Comparison of ENCODE assay signal across 21 mouse cellular contexts in the genomic region with DNA sequence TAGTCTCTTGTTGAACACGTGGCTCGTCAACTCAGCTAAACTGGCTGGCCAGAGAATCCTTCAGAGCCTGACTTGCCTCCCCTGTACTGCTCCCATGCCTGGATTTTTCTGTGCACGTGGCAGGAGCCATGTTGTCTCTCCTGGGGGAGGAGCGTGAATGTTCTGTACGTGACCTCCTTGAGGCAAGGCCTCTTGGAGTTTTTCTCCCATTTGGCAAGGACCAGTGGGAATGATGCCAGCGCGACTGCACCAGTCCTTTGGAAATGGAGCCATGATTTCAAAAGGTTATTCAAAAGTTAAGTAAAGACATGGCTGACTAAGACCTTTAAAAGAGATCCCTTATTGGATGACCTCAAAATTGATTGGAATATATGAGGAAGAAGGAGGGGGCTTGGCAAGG. TPM values are rescaled to one million over a fixed set of nuclear protein-coding genes. Genes with fewer than 3 reads are reported as not detected.
A peak's percentile ranks its signal among the peaks of the same experiment; 100 is the strongest.
DNase-seq lines count a peak whose midpoint lies in the region; TF ChIP-seq lines count a peak whose summit lies in the region.
"Had no signal": no experiment of that assay in that cellular context is flagged by ENCODE, and none has a peak within 500 bp of the region (broad histone marks: within the 10 kb centered on the region; RNA-seq: fewer than 3 reads in every experiment).

No protein-coding gene starts in this region.

- TF ChIP-seq CTCF in kidney, adult 2 months (conservative IDR thresholded peaks at IDR 0.05; ENCODE audit: insufficient read depth, insufficient read length, low read depth, low read length), result no peak

- no peaks in the 10 kb centered on the region for H3K4me1 ChIP-seq in kidney, adult 2 months (ENCODE audit: control insufficient read depth, insufficient read depth, low read length)
- H3K4me1 ChIP-seq in midbrain, embryonic 10.5 days, result no peaks in the 10 kb centered on the region
- H3K4me1 ChIP-seq: forebrain, embryonic 15.5 days; heart, embryonic 10.5 days; hindbrain, embryonic 15.5 days; limb, embryonic 15.5 days; midbrain, embryonic 15.5 days had no signal

- no peak overlapping the region for H3K27ac ChIP-seq in kidney, adult 2 months (ENCODE audit: insufficient read depth, low read depth, low read length)
- H3K27ac ChIP-seq in midbrain, embryonic 10.5 days (replicated peaks), result no peak overlapping the region
- H3K27ac ChIP-seq: forebrain, embryonic 15.5 days; heart, embryonic 10.5 days; hindbrain, embryonic 15.5 days; limb, embryonic 15.5 days; midbrain, embryonic 15.5 days had no signal

- no peak overlapping the region for H3K4me3 ChIP-seq in kidney, adult 2 months (ENCODE audit: insufficient read depth, low read depth, low read length)
- H3K4me3 ChIP-seq in midbrain, embryonic 10.5 days, result no peak overlapping the region
- H3K4me3 ChIP-seq: forebrain, embryonic 15.5 days; heart, embryonic 10.5 days; hindbrain, embryonic 15.5 days; limb, embryonic 15.5 days; midbrain, embryonic 15.5 days had no signal

- no peaks in the 10 kb centered on the region for H3K27me3 ChIP-seq in kidney, adult 2 months (replicated peaks; ENCODE audit: control insufficient read depth, insufficient read depth, low read length)
- no peaks in the 10 kb centered on the region for H3K27me3 ChIP-seq in midbrain, embryonic 10.5 days (ENCODE audit: low read depth, poor library complexity, severe bottlenecking)
- H3K27me3 ChIP-seq: forebrain, embryonic 15.5 days; hindbrain, embryonic 15.5 days; limb, embryonic 15.5 days; midbrain, embryonic 15.5 days had no signal

- TF ChIP-seq POLR2A in kidney, adult 2 months (IDR thresholded peaks at IDR 0.05; ENCODE audit: low read depth, low read length), result no peak

- 73% methylated on average over 7 of the region's 7 CpGs for WGBS in kidney, adult 2 months
- 83% methylated on average over 7 of the region's 7 CpGs for WGBS in midbrain, embryonic 10.5 days

- H3K9me3 ChIP-seq in midbrain, embryonic 10.5 days (replicated peaks), result no peaks in the 10 kb centered on the region
- H3K9me3 ChIP-seq: forebrain, embryonic 15.5 days; heart, embryonic 10.5 days; hindbrain, embryonic 15.5 days; limb, embryonic 15.5 days; midbrain, embryonic 15.5 days had no signal

- H3K36me3 ChIP-seq in kidney, adult 2 months (ENCODE audit: control insufficient read depth, insufficient read depth, low read length), result no peaks in the 10 kb centered on the region
- H3K36me3 ChIP-seq in midbrain, embryonic 10.5 days, result no peaks in the 10 kb centered on the region
- H3K36me3 ChIP-seq: forebrain, embryonic 15.5 days; heart, embryonic 10.5 days; hindbrain, embryonic 15.5 days; limb, embryonic 15.5 days; midbrain, embryonic 15.5 days had no signal

- DNase-seq in kidney, adult 2 months, result peak; percentile 18
- no peak for DNase-seq in kidney, adult 18-20 months
- peak; percentile 54 for DNase-seq in testis, postnatal 10 days (ENCODE audit: low spot score)
- DNase-seq in testis, postnatal 14 days (ENCODE audit: low spot score), result no peak
- DNase-seq in gonadal fat pad, adult 2 months (ENCODE audit: low read depth), result peak; percentile 31
- no peak for DNase-seq in left cerebral cortex, adult 11 months (ENCODE audit: low spot score)
- DNase-seq in midbrain, embryonic 10.5 days (ENCODE audit: low spot score), result no peak
- DNase-seq: B cell, adult 2 months; gastrocnemius, postnatal 14 days; kidney, postnatal 14 days; layer of hippocampus, adult 9-11 months; retina, postnatal 1 day; spleen, adult 18-20 months; thymus, postnatal 4 days had no signal

RNA-seq across cellular contexts. Expression of a gene that starts 30.0 kb away (rescaled TPM):
- polyA plus RNA-seq in kidney, adult 2 months (2012; rRNA removed), result 0.16 and 0.69 TPM in 2 replicates
- polyA plus RNA-seq in gonadal fat pad, adult 2 months (2012; rRNA removed), result 0.03 and 0.14 TPM in 2 replicates
- not detected in 2 replicates for polyA plus RNA-seq in midbrain, embryonic 10.5 days (2016; fragmentation: Nextera tagmentation; extraction: Ambion mirVana)
- polyA plus RNA-seq: forebrain, embryonic 15.5 days; heart, embryonic 10.5 days; hindbrain, embryonic 15.5 days; limb, embryonic 15.5 days; midbrain, embryonic 15.5 days; neural tube, embryonic 11.5 days; stomach, embryonic 16.5 days had no signal

RNA-seq across cellular contexts. Expression of a gene that starts 48.0 kb away (rescaled TPM):
- polyA plus RNA-seq in kidney, adult 2 months (2012; rRNA removed), result 64.8 and 84.9 TPM in 2 replicates
- 43.0 and 61.1 TPM in 2 replicates for polyA plus RNA-seq in gonadal fat pad, adult 2 months (2012; rRNA removed)
- 54.7 and 56.3 TPM in 2 replicates for polyA plus RNA-seq in midbrain, embryonic 10.5 days (2016; fragmentation: Nextera tagmentation; extraction: Ambion mirVana)

Comparison
In these comparisons a context has a peak if more than half of its experiments do, and no peak if none do; other contexts are left out.
1. DNase-seq: peak in kidney, adult 2 months (single experiment), testis, postnatal 10 days (single experiment) and gonadal fat pad, adult 2 months (single experiment); none in kidney, adult 18-20 months (single experiment), testis, postnatal 14 days (single experiment), left cerebral cortex, adult 11 months (single experiment) and midbrain, embryonic 10.5 days (single experiment).